Mouse (Mus musculus) stomach, postnatal 0 days (tissue): ENCODE measurements at regions not wholly inside any gene's neighbourhood (a gene's known extent, or its start where the extent isn't known, plus 50 kb on each side); places are given as distances from the start of the nearest gene placed in this dataset.

Experiments
- CTCF ChIP-seq: IDR thresholded peaks from 2 replicates; pipeline ENCODE4 v1.5.1; 2016; ENCODE audit warnings: antibody characterized with exemption, low read depth, mild to moderate bottlenecking, moderate library complexity
- EP300 ChIP-seq: optimal IDR thresholded peaks from 2 replicates; pipeline ENCODE3; 2016; ENCODE audit warnings: antibody characterized with exemption

DNA sequence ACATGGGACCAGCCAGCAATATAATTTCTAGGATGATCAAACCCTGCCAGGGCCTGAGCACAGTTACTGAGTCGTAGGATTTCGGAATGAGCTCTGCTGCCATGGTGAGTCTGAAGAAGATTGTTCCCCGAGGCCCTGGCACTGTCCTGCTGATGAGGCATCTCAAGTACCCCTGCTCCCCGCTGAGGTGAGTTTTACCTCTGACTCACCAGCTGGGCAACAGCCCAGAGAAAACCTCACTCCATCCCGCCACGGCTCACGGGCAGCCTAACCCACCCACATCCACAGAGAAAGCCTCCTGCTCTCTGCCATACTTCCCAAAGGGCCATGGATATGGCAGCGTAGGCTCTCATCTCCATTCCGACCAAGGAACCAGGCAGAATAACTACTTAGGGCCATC, 62.6 kb upstream of the A530016L24Rik start:
- TF ChIP-seq EP300 (no peak), CTCF (no peak)
